Mouse (Mus musculus): Measurements from ENCODE around the gene Abcb6. TPM values are rescaled to one million over a fixed set of nuclear protein-coding genes. Genes with fewer than 3 reads are reported as not detected.

Gene Abcb6
- polyA plus RNA-seq, 1 experiment from 2014 or later, result 12.9 TPM

DNA sequence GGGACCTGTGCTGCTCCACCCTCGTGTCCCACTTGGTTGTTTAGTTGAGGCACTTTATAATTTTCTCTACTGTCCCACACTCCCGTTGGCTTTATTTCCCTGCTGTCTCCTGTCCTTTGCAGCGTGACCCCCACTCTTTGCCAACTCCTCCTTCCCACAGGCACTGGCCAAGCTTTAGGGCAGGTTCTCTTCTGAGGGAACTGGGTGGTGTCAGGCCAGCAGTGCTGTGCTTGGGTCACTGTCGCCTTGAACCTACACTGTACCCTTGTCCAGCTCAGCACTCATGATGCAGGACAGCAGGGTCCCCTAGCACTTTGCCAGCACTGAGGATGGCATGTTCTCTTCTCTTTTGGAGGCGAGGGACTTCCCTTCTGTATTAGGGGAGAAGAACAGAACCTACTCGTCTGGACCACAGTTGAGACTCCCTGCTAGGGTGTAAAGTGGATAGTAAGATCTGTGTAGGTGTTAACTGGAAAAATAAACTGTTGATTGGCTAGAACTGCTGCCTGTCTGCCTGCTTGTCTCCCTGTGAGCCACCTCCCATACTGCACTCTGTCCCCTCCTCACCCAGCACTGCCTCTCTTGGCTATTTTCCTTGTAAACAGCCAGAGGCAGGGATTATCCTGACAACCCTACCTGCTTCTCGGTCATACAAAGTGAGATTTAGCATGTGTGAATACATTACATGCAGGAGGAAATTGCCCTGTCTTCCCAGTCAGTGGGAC is 32.6 kb downstream of the Abcb6 start:
- WGBS, result 80% methylated on average over 7 of the region's 7 CpGs
- Histone ChIP-seq H3K27me3 (ENCODE audit: control insufficient read depth, insufficient read depth, low read length) (no peaks in the 10 kb centered on the region), H3K4me1 (ENCODE audit: control insufficient read depth, insufficient read depth, low read length) (peaks cover 10% of the 10 kb centered on the region; the same call in 1 of the 2 replicates), H3K4me3 (ENCODE audit: low read depth, low read length) (no peak overlapping the region), H3K9me3 (ENCODE audit: control insufficient read depth, low read depth, low read length) (no peaks in the 10 kb centered on the region), H3K4me2 (replicated peaks; ENCODE audit: low read depth, low read length) (no peak overlapping the region), H3K9ac (replicated peaks; ENCODE audit: low read depth, low read length) (no peak overlapping the region), H3K27ac (ENCODE audit: low read length) (no peak overlapping the region), H3K36me3 (ENCODE audit: control insufficient read depth, insufficient read depth, low read length) (peaks cover 37% of the 10 kb centered on the region)
- ATAC-seq (ENCODE audit: insufficient number of reproducible peaks, insufficient read depth, low FRiP score, low read depth), result no peak

DNA sequence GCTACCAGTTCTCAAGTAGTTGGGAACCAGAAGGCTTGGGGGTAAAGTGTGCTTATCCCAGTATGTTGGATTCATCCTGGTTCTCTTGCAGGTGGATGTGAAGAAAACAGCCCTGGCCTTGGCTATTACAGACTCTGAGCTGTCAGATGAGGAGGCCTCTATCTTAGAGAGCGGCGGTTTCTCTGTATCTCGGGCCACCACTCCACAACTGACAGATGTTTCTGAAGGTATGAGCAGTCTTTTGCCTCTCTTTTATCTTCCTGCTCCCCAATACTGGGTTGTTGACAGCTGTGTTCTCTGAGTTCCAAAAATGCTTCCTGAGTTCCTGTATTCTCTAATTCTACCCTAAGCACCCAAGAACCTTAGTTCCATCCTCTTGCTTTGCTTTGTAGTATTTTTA is 34.6 kb downstream of the Abcb6 start:
- Histone ChIP-seq H3K27me3 (ENCODE audit: control insufficient read depth, insufficient read depth, low read length) (no peaks in the 10 kb centered on the region), H3K36me3 (ENCODE audit: control insufficient read depth, insufficient read depth, low read length) (peaks cover 37% of the 10 kb centered on the region), H3K4me3 (ENCODE audit: low read depth, low read length) (no peak overlapping the region), H3K9me3 (ENCODE audit: control insufficient read depth, low read depth, low read length) (no peaks in the 10 kb centered on the region), H3K27ac (ENCODE audit: low read length) (no peak overlapping the region), H3K4me1 (ENCODE audit: control insufficient read depth, insufficient read depth, low read length) (peaks cover 14% of the 10 kb centered on the region; the same call in 1 of the 2 replicates), H3K4me2 (replicated peaks; ENCODE audit: low read depth, low read length) (no peak overlapping the region), H3K9ac (replicated peaks; ENCODE audit: low read depth, low read length) (no peak overlapping the region)
- no peak for ATAC-seq (ENCODE audit: insufficient number of reproducible peaks, insufficient read depth, low FRiP score, low read depth)
- 94% methylated on average over 3 of the region's 3 CpGs for WGBS

DNA sequence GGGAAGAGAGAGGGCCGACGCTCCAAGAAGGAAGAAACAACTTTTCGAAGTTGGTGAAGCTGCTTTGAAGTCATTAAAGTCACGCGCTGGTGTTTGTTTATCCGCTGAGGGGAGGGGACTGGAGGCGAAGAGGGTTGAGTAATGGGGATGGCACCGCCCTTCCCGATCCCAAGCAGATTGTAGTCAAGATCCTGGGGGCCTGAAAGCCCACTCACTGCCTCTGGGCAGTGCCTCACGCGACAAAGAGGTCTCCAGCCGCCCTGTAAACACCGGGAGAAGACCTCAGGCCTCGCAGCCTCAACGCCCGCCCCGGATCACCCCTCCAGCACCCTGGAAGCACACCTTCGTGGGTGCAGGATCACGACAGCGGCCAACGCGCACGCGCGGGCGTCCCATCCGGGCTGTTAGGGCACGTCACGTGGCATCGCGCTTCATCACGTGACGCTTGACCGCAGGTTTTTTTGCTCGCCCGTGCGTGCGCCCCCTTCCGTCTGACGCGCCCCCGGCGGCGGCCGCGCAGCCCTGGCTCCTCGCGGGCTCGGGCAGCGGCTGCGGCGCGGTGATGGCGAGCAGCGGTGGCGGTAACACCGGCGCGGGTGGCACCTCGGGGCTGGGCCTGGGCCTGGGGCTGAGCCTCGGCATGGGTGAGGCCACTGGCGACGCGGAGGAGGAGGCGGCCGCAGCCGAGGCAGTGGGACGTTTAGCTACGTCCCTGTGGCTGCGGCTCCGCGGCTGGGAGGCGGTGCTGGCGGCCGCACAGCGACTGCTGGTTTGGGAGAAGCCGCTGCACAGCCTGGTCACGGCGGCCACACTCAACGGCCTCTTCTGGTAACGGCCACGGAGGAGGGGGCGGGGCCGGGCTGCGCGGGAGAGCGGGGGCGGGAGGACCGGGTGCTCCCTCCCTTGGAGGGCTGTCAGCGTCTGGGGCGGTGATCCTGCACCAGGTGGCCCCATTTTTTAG is 37.6 kb downstream of the Abcb6 start, which contains the start of the genes Cnppd1 and Retreg2:
Gene Cnppd1, minus strand, starts transcription at position 411 of the 961 bp plus-strand sequence.
Gene Retreg2, plus strand, starts transcription at position 478 of the 961 bp plus-strand sequence.
- no peaks in the 10 kb centered on the region for H3K9me3 ChIP-seq (ENCODE audit: control insufficient read depth, low read depth, low read length)
- peaks cover 16% of the 10 kb centered on the region; the same call in 1 of the 2 replicates for H3K4me1 ChIP-seq (ENCODE audit: control insufficient read depth, insufficient read depth, low read length)
- peak within 1 kb of the TSS; percentile 61 for H3K4me3 ChIP-seq (ENCODE audit: low read depth, low read length)
- WGBS, result under 1% methylated on average over 90 of the region's 91 CpGs
- H3K36me3 ChIP-seq (ENCODE audit: control insufficient read depth, insufficient read depth, low read length), result peaks cover 50% of the 10 kb centered on the region
- ATAC-seq (ENCODE audit: insufficient number of reproducible peaks, insufficient read depth, low FRiP score, low read depth), result peak; percentile 86
- no peaks in the 10 kb centered on the region for H3K27me3 ChIP-seq (ENCODE audit: control insufficient read depth, insufficient read depth, low read length)
- peak within 1 kb of the TSS; percentile 80 for H3K4me2 ChIP-seq (replicated peaks; ENCODE audit: low read depth, low read length)
- peak within 1 kb of the TSS; percentile 67 for H3K9ac ChIP-seq (replicated peaks; ENCODE audit: low read depth, low read length)
- peak within 1 kb of the TSS; percentile 94 for H3K27ac ChIP-seq (ENCODE audit: low read length)

DNA sequence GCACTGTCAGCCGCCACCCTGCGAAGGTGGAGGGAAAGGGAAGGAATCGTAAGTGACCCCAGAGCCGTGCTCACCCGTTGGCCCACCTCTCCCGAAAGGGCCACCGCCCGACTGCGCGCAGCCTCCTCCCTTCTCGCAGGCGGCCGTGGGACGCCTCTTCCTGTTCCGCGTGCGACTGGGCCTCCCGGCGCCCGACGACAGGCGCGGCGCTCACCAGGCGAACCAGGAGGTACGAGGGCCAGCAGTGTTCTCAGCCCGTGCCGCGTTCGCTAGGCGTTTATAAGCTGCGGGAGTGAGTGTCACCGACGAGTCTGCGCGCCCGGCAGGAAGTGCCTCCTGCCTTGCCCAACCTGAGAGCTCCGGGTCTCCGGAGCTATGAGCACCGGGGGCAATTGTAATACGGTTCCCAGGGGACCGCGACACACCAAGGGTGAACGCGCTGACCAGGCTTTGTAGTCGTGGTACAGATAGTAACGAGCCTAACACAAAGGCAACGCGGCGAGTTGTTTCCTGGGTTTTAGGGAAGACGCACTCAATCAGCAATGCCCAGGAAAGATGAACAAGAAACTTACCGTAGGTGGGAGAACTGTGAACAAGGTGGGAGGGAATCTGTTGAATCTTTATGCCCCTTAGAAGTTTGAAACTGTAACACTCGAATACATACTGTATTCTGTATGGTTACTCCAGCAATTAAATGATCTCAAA is 38.6 kb downstream of the Abcb6 start:
- H3K27me3 ChIP-seq (ENCODE audit: control insufficient read depth, insufficient read depth, low read length), result no peaks in the 10 kb centered on the region
- H3K9ac ChIP-seq (replicated peaks; ENCODE audit: low read depth, low read length), result peak overlapping the region; percentile 67
- peaks cover 49% of the 10 kb centered on the region for H3K36me3 ChIP-seq (ENCODE audit: control insufficient read depth, insufficient read depth, low read length)
- peaks cover 16% of the 10 kb centered on the region; the same call in 1 of the 2 replicates for H3K4me1 ChIP-seq (ENCODE audit: control insufficient read depth, insufficient read depth, low read length)
- peak overlapping the region; percentile 80 for H3K4me2 ChIP-seq (replicated peaks; ENCODE audit: low read depth, low read length)
- no peaks in the 10 kb centered on the region for H3K9me3 ChIP-seq (ENCODE audit: control insufficient read depth, low read depth, low read length)
- H3K27ac ChIP-seq (ENCODE audit: low read length), result peak overlapping the region; percentile 94
- H3K4me3 ChIP-seq (ENCODE audit: low read depth, low read length), result peak overlapping the region; percentile 61
- ATAC-seq (ENCODE audit: insufficient number of reproducible peaks, insufficient read depth, low FRiP score, low read depth), result peak; percentile 46; the same call in 1 of the 2 replicates
- WGBS, result under 1% methylated on average over 53 of the region's 53 CpGs

DNA sequence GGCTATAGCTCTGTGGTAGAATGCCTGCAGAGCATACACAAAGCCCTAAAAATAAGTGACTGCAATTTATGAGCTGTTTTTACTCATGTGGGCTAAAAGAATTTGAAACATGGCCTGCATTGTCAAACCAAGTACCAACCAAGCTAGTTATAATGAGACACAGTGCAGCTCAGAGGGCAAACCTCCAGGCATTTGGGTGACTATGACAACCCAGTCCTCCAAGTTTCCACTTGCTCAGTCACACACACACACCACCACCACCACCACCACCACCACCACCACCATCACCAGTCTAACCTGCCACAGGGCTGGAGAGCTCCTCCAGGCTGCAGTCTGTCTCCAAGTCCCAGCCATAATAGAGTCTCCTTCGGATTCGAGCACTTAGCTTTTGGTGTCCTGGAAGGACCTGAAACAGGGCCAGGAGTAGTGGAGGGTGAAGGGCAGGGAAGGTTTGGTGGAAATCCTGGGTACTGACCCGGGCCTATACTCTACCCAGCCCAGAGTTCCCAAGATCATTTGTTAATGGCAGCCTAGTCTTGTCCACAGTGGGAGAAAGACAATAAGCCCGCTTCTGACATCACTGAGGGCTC is 39.5 kb downstream of the Abcb6 start:
- Histone ChIP-seq H3K27me3 (ENCODE audit: control insufficient read depth, insufficient read depth, low read length) (no peaks in the 10 kb centered on the region), H3K36me3 (ENCODE audit: control insufficient read depth, insufficient read depth, low read length) (peaks cover 50% of the 10 kb centered on the region), H3K4me3 (ENCODE audit: low read depth, low read length) (peak overlapping the region; percentile 61), H3K4me2 (replicated peaks; ENCODE audit: low read depth, low read length) (peak overlapping the region; percentile 80), H3K9ac (replicated peaks; ENCODE audit: low read depth, low read length) (peak overlapping the region; percentile 67), H3K4me1 (ENCODE audit: control insufficient read depth, insufficient read depth, low read length) (peaks cover 16% of the 10 kb centered on the region; the same call in 1 of the 2 replicates), H3K27ac (ENCODE audit: low read length) (no peak overlapping the region; the same call in 1 of the 2 replicates), H3K9me3 (ENCODE audit: control insufficient read depth, low read depth, low read length) (no peaks in the 10 kb centered on the region)
- 66% methylated on average over 4 of the region's 4 CpGs for WGBS
- ATAC-seq (ENCODE audit: insufficient number of reproducible peaks, insufficient read depth, low FRiP score, low read depth), result no peak

DNA sequence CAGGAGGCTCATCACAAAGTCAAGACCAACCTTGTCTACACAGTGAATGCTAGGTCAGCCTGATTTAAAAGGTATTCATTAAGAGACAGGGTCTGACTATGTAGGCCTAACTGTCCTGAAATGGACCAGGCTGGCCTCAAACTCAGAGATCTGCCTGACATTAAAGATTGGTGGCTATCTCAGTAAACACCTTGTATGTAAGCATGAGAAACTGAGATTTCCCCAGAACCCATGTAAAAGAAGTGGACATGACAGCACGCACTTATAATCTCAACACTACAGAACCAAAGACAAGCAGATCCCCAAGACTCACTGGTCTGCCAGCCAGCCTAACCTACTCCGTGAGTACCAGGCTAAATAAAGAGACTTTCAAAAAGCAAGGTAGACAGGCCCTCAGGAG is 41.7 kb downstream of the Abcb6 start:
- no peak overlapping the region for H3K4me2 ChIP-seq (replicated peaks; ENCODE audit: low read depth, low read length)
- no peak overlapping the region for H3K9ac ChIP-seq (replicated peaks; ENCODE audit: low read depth, low read length)
- H3K4me1 ChIP-seq (ENCODE audit: control insufficient read depth, insufficient read depth, low read length), result peaks cover 8% of the 10 kb centered on the region; the same call in 1 of the 2 replicates
- no peak overlapping the region for H3K27ac ChIP-seq (ENCODE audit: low read length)
- no peaks in the 10 kb centered on the region for H3K9me3 ChIP-seq (ENCODE audit: control insufficient read depth, low read depth, low read length)
- no peaks in the 10 kb centered on the region for H3K27me3 ChIP-seq (ENCODE audit: control insufficient read depth, insufficient read depth, low read length)
- H3K4me3 ChIP-seq (ENCODE audit: low read depth, low read length), result no peak overlapping the region
- WGBS, result 95% methylated on average over 2 of the region's 2 CpGs
- peaks cover 34% of the 10 kb centered on the region for H3K36me3 ChIP-seq (ENCODE audit: control insufficient read depth, insufficient read depth, low read length)
- no peak for ATAC-seq (ENCODE audit: insufficient number of reproducible peaks, insufficient read depth, low FRiP score, low read depth)

DNA sequence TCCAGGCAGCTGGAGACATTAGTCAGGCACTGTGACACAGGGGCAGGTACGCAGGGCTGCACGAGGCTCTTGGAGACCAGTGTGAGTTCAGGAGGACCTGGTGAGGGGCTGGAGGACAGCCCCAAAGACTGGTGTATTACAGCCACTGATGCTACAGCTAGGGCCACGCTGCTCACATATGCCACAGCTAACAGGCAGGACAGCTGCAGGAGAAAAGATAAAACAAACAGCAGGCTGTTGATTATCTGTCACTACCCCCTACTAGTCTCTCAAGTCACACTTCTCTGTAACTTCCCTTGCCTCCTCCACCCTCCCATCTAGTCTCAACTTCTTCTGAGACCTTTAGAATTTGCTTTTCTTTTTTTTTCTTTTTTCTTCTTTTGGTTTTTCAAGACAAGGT is 43.5 kb downstream of the Abcb6 start:
- H3K9me3 ChIP-seq (ENCODE audit: control insufficient read depth, low read depth, low read length), result no peaks in the 10 kb centered on the region
- peak; percentile 28; the same call in 1 of the 2 replicates for ATAC-seq (ENCODE audit: insufficient number of reproducible peaks, insufficient read depth, low FRiP score, low read depth)

More for the DNA sequence above, 43.5 kb downstream of the Abcb6 start:
- H3K4me2 ChIP-seq (replicated peaks; ENCODE audit: low read depth, low read length), result no peak overlapping the region
- H3K4me3 ChIP-seq (ENCODE audit: low read depth, low read length), result no peak overlapping the region
- H3K27ac ChIP-seq (ENCODE audit: low read length), result no peak overlapping the region
- H3K9ac ChIP-seq (replicated peaks; ENCODE audit: low read depth, low read length), result no peak overlapping the region
- no peaks in the 10 kb centered on the region for H3K27me3 ChIP-seq (ENCODE audit: control insufficient read depth, insufficient read depth, low read length)
- H3K36me3 ChIP-seq (ENCODE audit: control insufficient read depth, insufficient read depth, low read length), result peaks cover 34% of the 10 kb centered on the region
- 39% methylated on average over 3 of the region's 3 CpGs for WGBS
- H3K4me1 ChIP-seq (ENCODE audit: control insufficient read depth, insufficient read depth, low read length), result peaks cover 6% of the 10 kb centered on the region; the same call in 1 of the 2 replicates
